Mouse (Mus musculus) C2C12 (cell line): ENCODE data around the gene Spata7. TPM values are rescaled to one million over a fixed set of nuclear protein-coding genes. Genes with fewer than 3 reads are reported as not detected.

Experiments used
- H3K27me3 ChIP-seq: one replicate; pipeline ENCODE4 v1.6.1; 2011; ENCODE audit not compliant: control insufficient read depth, insufficient read depth, insufficient read length
- H3K36me3 ChIP-seq: one replicate; pipeline ENCODE4 v1.6.1; 2011; ENCODE audit not compliant: control insufficient read depth, insufficient read depth
- H3K4me3 ChIP-seq: one replicate; pipeline ENCODE4 v1.5.1; 2011; ENCODE audit warnings: mild to moderate bottlenecking, control low read depth; ENCODE audit not compliant: poor library complexity, insufficient read depth, severe bottlenecking
- H3K79me2 ChIP-seq: one replicate; pipeline ENCODE4 v1.6.1; 2011; ENCODE audit not compliant: control insufficient read depth, insufficient read depth
- H3K79me3 ChIP-seq: one replicate; pipeline ENCODE4 v1.6.1; 2011; ENCODE audit warnings: low read depth, control low read depth
- H3ac ChIP-seq: one replicate; pipeline ENCODE3; 2011; ENCODE audit warnings: low read depth; ENCODE audit not compliant: control insufficient read depth, insufficient read length
- CEBPB ChIP-seq: IDR thresholded peaks from one replicate; pipeline ENCODE4 v1.6.1; 2011; ENCODE audit warnings: low read depth, mild to moderate bottlenecking, control low read depth, moderate library complexity
- CTCF ChIP-seq: IDR thresholded peaks from one replicate; pipeline ENCODE4 v1.5.1; 2011; ENCODE audit not compliant: control insufficient read depth, insufficient read depth, insufficient read length
- FOSL1 ChIP-seq: IDR thresholded peaks from one replicate; pipeline ENCODE4 v1.8.0; 2011; ENCODE audit warnings: mild to moderate bottlenecking, low read length; ENCODE audit not compliant: poor library complexity, insufficient read depth, severe bottlenecking
- MAX ChIP-seq: IDR thresholded peaks from one replicate; pipeline ENCODE4 v1.6.1; 2011; ENCODE audit warnings: mild to moderate bottlenecking, control low read depth
- MYOD1 ChIP-seq: IDR thresholded peaks from one replicate; pipeline ENCODE4 v1.6.1; 2011; ENCODE audit warnings: low read depth; ENCODE audit not compliant: control insufficient read depth, insufficient read length
- MYOG ChIP-seq: IDR thresholded peaks from one replicate; pipeline ENCODE4 v1.6.1; 2011; ENCODE audit not compliant: control insufficient read depth, insufficient read length; ENCODE audit errors: extremely low read depth
- USF1 ChIP-seq: IDR thresholded peaks from one replicate; pipeline ENCODE4 v1.6.1; 2011; ENCODE audit warnings: low read depth, mild to moderate bottlenecking, control low read depth, moderate library complexity
- polyA plus RNA-seq: library from polyadenylated mRNA; unstranded; fragments of >200 nt; fragmentation: generic; extraction: Trizol; gene quantifications from one replicate; pipeline ENCODE4 v1.2.1, GENCODE M21; 2012; ENCODE audit warnings: missing spikeins

The Spata7 gene
- polyA plus RNA-seq, 1 experiment: 2.7 TPM

DNA sequence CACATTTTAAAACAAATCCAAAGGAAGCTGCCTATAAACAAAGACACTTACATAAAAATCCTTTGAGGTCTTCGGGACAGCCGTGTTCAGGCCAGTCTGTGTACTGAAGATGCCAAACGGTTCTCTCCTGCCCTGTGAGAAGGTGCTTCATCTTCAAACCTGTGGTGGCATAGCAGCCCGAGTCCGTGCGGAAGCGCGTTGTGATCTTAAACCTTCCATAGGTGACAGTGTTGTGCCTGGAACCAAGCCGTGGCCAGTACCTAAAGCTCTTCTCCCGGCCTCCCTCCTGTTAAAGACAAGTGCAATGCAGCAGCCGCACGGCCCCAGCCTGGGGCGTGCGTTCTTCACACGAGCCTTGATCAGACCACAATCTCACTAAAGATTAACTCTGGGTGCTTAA lies 51.9 kb downstream of the Spata7 start:
- Histone ChIP-seq H3K79me2 (peaks cover 3% of the 10 kb centered on the region), H3K36me3 (peaks cover 65% of the 10 kb centered on the region), H3K79me3 (no peaks in the 10 kb centered on the region), H3K4me3 (no peak overlapping the region), H3ac (no peak overlapping the region), H3K27me3 (no peaks in the 10 kb centered on the region)
- TF ChIP-seq CEBPB (no peak), CTCF (no peak), USF1 (no peak), MYOD1 (no peak), MYOG (no peak), MAX (no peak), FOSL1 (no peak)

DNA sequence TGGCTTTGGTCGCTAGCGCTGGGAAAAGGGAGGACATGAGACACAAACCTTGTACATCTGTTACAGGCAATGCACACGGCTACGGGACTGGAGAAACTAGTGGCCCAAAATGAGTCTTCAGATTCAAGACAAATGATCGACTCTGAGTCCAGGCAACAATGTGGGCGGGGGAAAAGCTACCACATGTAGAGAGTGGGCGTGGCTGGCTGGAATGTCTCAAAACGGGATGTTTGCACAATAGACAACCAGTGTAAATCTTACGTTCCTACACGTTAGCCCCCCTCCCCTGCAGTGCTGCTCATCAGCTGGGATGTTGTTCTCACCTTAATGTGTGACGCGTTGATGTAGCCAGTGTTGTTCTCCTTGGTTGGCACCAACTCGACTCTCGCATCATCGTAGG lies 54.2 kb downstream of the Spata7 start:
- TF ChIP-seq USF1: no peak
- TF ChIP-seq CTCF: no peak
- no peak for TF ChIP-seq MYOG
- no peak for TF ChIP-seq FOSL1
- TF ChIP-seq MYOD1: no peak
- TF ChIP-seq CEBPB: no peak
- TF ChIP-seq MAX: no peak
- H3K36me3 ChIP-seq: peaks cover 65% of the 10 kb centered on the region

DNA sequence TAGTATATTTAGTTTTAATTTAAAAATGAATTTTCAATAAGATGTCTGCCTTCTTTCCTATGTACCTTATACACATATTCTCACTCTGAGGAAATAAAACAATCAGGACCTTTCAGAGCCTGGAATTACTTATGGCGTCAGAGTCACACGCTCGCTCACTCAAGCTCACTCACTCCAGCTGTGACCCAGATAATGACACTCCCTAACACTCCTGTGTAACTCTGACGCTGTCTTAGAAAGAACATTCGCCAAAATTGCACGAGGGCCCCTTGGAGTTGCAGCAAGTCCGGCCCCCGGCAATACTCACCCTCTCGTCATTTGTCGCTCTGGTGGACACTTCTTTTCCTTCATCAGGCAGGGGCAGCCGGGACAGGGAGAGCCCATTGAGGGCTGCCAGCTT lies 55.2 kb downstream of the Spata7 start:
- Histone ChIP-seq H3K79me2 (peaks cover 22% of the 10 kb centered on the region), H3K36me3 (peaks cover 63% of the 10 kb centered on the region), H3K79me3 (peaks cover 4% of the 10 kb centered on the region), H3K4me3 (no peak overlapping the region), H3ac (no peak overlapping the region), H3K27me3 (no peaks in the 10 kb centered on the region)
- TF ChIP-seq FOSL1 (no peak), MAX (no peak), MYOD1 (no peak), USF1 (no peak), CTCF (no peak), MYOG (no peak), CEBPB (no peak)

More for the DNA sequence above, 54.2 kb downstream of the Spata7 start:
- Histone ChIP-seq H3ac (no peak overlapping the region), H3K4me3 (no peak overlapping the region), H3K27me3 (no peaks in the 10 kb centered on the region), H3K79me2 (peaks cover 22% of the 10 kb centered on the region), H3K79me3 (peaks cover 4% of the 10 kb centered on the region)

DNA sequence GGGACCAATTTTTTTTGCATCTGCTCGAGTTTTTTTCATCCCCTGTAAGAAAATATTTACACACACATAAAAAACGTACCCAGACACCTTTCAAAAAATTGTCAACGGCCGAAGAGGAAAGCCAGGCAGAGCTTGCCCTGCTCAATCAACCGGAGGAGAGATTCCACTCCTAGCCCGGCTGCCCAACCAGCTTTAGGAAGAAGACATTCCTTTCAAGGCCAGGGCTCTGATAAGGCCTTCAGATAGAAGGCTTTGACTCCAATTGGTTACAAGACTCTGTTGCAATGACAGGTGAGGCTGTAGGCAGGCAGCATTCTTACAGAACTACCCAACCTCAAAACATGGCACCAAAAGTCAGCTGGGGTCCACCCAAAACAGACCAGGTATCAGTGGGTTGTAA lies 55.6 kb downstream of the Spata7 start:
- Histone ChIP-seq H3ac (no peak overlapping the region), H3K79me2 (peaks cover 22% of the 10 kb centered on the region), H3K79me3 (peaks cover 4% of the 10 kb centered on the region), H3K36me3 (peaks cover 65% of the 10 kb centered on the region), H3K27me3 (no peaks in the 10 kb centered on the region), H3K4me3 (no peak overlapping the region)
- no peak for TF ChIP-seq FOSL1
- no peak for TF ChIP-seq USF1
- no peak for TF ChIP-seq MAX
- no peak for TF ChIP-seq CEBPB
- no peak for TF ChIP-seq MYOG
- no peak for TF ChIP-seq CTCF
- TF ChIP-seq MYOD1: no peak

DNA sequence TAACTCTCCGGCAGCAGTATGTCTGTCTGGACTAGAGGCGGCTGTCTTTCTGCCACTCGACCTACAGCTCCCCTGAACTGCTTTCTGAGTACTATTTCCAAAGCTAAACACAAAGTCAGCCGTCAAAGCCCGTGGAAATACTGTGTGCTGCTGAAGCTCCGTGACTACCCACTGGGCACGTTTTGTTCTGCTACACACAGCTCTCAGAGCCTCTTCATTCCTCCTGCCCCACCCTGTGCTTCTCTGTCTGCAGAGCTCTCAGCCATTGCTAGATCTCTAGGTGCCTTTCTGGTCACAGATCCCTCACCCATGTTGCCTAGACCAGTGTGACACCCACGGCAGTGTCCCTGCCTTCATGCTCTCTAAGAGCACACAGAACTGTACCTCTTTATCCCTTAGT lies 62.3 kb downstream of the Spata7 start:
- Histone ChIP-seq H3K79me3 (peaks cover 3% of the 10 kb centered on the region), H3ac (no peak overlapping the region), H3K79me2 (peaks cover 16% of the 10 kb centered on the region), H3K4me3 (no peak overlapping the region), H3K27me3 (no peaks in the 10 kb centered on the region), H3K36me3 (peaks cover 71% of the 10 kb centered on the region)
- no peak for TF ChIP-seq MYOG
- no peak for TF ChIP-seq CEBPB
- TF ChIP-seq CTCF: no peak
- no peak for TF ChIP-seq MAX
- no peak for TF ChIP-seq USF1
- TF ChIP-seq FOSL1: no peak
- TF ChIP-seq MYOD1: no peak

DNA sequence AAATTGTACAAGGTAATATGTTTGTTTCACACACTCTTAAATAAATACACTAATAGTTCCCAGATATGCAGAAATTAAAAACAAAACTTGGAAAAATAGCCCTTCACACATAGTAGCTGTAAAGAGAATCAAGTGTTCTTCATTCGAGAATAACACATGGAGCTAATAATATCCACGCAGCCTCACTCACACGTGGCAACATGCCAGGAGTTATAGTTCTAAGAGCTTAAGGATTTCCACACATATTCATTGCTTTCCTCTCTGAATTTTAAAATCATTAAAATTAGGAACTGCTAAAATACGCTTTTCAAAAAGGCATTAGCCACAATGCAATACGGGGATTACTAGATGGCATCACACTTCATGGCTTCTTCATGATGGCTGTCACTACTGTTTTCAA lies 69.2 kb downstream of the Spata7 start:
- H3K27me3 ChIP-seq: no peaks in the 10 kb centered on the region
- TF ChIP-seq USF1: no peak
- no peak for TF ChIP-seq MAX
- no peak for TF ChIP-seq FOSL1
- no peak for TF ChIP-seq MYOG
- no peak for TF ChIP-seq CEBPB
- H3K36me3 ChIP-seq: peaks cover 80% of the 10 kb centered on the region
- H3ac ChIP-seq: no peak overlapping the region
- H3K4me3 ChIP-seq: no peak overlapping the region
- H3K79me3 ChIP-seq: no peaks in the 10 kb centered on the region
- no peaks in the 10 kb centered on the region for H3K79me2 ChIP-seq
